Mouse (Mus musculus) kidney, adult 2 months (tissue): ENCODE data around the gene Tmem204.

Experiments
- CTCF ChIP-seq: fragments of 200-500 bp; conservative IDR thresholded peaks from 2 replicates; pipeline ENCODE4 v1.5.1; 2011; ENCODE audit warnings: low read depth, mild to moderate bottlenecking, control low read depth, low read length, moderate library complexity, mixed read lengths; ENCODE audit not compliant: insufficient read depth, insufficient read length
- POLR2A ChIP-seq: fragments of 200-500 bp; IDR thresholded peaks from one replicate; pipeline ENCODE4 v1.6.1; 2011; ENCODE audit warnings: low read depth, low read length, control low read depth

DNA sequence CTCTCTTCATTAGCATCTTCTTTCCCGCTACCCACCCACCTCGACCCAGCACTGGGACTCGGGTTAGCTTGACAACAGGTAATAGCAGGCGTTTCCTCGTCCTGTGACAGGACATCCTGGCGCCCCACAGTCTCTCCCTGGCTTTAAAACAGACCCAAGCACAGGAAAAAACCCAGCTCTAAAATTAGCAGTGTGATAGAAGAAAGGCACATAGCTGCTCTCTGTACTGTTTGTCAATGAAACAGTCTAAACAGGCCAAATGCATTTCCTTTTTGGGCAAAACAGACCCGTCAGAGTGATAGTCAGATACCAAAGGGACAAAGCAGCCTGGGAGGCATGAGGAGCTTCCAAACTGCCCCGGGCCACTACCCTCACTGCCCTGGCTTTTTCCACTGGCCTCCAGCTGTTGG is 15.9 kb downstream of the Tmem204 start:
- TF ChIP-seq CTCF (no peak), POLR2A (no peak)
